Mouse (Mus musculus): ENCODE data around the gene Nek3. TPM values are rescaled to one million over a fixed set of nuclear protein-coding genes. Genes with fewer than 3 reads are reported as not detected.

The Nek3 gene
- 1 to 10 TPM; 2.3 to 3.7 (median 2.4) TPM for total RNA-seq (2022)

DNA sequence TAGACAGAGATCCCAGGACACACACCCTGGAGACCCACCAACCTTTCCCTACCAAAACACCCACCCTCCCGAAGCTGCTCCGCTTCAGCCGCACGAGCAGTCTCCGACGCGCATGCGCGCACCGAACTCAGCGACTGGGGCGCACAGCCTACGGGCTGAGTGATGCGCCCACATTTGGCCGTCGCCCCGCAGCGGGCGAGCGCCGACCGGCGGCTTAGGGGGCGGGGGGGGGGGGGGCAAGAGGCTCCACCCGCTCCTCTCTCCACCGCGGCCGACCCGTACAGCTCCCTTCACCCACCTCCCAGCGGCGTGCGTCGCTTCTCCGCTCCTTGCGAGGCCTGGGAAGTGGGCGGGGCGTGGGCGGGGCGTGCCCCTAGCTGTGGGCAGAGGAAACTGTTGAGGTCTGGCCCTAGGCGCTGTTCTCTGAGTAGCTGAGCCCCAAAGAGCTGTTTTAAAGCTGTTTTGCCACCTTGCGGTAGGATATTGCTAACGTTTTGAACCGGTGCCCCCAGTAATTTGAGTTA is at the start of gene Nek3:
TSS of gene Nek3 (minus strand) at position 356 of the 524 bp plus-strand sequence.
- DNase-seq (ENCODE audit: low spot score in 2 of 2) = peak; percentile 61 to 65

DNA sequence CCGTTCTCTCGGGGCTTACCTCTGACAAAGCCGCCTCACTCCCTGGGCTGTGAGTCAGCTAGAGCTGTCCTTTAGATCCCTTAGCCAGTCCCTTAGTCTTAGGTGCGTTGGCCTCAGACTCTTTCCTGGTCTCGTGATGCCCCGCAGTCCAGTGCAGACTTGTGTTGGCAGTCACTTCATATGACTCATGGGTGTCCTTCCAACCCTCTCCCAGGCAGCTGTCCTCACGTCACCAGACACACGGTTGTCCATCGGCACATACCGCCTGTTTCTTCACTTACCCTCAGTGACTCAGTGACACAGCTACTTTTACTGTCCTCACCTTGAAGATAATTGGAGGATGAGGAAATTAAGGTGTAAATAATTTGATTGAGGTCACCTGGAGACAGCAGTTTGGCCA is 48.6 kb upstream of the Nek3 start:
- no peak for DNase-seq (ENCODE audit: low spot score in 2 of 2)

DNA sequence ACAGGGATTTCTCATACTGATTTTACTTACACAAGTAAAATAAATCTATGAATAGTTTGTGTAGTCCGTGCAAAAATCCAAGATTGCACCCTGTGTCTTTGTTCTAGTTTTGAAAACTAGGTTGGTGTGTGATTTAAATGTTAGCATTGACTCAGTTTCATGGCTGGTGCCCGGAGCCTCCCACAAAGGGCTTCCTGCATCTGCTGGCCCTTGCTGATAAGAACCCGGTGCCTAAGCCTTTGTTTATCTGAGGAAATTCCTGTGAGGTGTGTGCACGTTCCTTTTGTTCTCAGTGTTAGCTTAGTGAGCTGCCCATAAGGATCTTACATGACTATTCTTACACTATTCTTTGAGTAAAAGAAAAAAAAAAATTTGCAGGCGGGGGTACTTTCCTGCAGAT is 42.8 kb upstream of the Nek3 start:
- DNase-seq (ENCODE audit: low spot score in 2 of 2) = no peak

DNA sequence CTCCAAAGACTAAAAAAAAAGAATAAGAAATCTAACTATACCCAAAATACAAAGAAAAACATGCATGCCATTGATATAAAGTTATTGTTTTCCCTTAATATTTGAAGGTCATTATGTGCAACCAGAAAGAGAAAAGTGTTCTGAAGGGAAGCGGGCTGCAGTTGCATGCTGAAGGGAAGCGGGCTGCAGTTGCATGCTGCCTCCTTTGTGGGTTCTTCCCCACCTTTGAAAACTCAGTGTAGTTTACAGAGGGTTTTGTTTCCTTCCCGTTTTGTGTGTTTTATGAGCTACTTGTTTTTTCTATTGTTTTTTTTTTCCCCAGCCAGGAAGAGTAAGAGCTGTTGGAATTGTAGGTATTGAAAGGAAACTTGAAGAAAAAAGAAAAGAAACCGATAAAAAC is 41.3 kb upstream of the Nek3 start:
- no peak for DNase-seq (ENCODE audit: low spot score in 2 of 2)

DNA sequence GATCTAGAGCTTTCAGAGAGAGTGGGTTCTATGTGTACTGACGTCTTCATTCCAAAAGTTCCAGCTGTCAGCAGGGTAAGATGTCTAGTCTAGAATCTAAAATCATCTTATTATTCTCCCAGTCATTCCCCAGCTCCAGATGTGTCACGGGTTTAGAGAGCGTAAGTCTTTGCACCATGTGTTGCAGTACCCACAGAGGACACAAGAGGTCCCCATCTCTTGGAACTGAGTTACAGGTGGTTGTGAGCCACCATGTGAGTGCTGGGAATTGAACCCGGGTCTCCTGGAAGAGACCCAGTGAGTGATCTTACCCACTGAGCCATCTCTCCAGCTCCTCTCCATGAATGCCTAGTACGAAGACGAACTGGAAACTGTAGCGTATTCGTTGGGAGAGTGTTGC is 33.2 kb upstream of the Nek3 start:
- DNase-seq (ENCODE audit: low spot score in 2 of 2) = no peak

DNA sequence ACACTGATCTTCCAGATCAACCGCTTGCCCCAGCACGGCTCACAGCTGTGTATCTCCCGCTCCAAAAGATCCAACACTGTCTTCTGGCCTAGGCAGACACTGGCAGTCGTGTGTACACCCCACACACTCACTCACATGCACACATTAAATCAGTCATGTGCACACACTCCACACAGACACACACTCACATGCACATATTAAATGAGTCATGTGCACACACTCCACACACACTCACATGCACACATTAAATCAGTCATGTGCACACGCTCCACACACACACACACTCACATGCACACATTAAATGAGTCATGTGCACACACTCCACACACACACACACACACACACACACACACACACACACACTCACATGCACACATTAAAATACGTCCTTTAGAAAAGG is 31.7 kb upstream of the Nek3 start:
- no peak for DNase-seq (ENCODE audit: low spot score in 2 of 2)

DNA sequence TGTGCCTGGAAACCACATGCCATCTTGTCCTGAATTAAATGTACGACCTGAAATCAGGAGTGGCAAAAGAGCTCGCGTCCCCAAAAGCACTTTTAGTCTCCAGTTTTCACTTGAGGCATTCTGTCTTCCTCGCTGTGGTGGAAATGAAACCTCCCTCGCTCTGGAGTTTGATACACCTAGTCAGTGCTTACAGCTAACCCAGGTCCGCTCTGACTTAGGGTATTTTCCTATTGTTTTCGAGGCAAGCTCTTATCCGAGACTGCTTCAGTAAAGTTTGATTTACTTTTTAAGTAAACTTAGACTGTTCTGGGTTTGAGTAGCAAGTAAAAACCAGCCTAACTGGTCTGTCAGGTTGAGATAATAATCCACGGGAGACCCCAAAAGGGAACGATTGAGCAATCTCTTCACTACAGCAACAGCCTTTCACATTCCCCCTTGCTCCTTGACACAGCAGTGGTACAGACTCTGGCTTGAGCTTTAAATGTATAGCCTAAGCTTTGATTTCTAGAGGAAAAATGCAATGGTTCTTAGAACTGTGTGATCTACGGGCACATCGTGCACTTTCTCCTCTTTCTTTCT is 27.3 kb upstream of the Nek3 start:
- no peak for DNase-seq (ENCODE audit: low spot score in 2 of 2)

DNA sequence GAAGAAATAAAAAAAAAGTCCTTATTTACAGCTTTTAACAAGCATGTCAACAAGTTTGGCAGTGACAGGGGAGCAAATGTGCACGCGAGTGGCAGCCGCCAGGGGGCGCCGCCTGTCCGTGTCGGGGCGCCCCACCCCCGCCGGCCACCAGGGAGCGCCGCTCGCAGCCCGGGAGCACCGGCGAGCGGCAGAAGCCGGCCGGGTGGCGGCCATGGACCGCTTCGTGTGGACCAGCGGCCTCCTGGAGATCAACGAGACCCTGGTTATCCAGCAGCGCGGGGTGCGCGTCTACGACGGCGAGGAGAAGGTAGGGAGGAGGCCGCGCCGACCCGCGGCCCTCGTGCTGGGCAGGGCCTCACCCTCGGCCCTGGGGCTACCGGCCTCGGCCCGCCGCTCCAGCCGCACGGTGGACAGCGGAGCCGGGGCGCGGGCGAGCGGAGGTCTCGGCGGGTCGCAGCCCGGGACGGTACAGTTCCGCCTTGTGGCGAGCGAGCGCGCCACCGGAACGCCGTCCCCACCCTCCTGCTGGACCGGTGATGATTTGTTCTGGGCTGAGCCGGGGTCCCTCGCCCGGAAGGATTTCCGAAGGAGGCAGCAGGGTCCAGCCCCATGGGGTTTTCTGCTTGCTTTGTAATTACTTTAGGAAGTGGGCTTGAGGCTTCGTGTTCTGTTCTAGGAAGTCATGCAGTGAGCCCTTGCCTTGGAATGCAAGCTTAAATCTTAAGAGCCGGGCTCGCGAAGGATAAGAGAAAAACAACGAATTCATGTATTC is 26.6 kb upstream of the Nek3 start, which contains the start of gene Vps36:
TSS of gene Vps36 (plus strand) at position 150 of the 772 bp plus-strand sequence.
- DNase-seq (ENCODE audit: low spot score in 2 of 2) = peak; percentile 69 to 85

DNA sequence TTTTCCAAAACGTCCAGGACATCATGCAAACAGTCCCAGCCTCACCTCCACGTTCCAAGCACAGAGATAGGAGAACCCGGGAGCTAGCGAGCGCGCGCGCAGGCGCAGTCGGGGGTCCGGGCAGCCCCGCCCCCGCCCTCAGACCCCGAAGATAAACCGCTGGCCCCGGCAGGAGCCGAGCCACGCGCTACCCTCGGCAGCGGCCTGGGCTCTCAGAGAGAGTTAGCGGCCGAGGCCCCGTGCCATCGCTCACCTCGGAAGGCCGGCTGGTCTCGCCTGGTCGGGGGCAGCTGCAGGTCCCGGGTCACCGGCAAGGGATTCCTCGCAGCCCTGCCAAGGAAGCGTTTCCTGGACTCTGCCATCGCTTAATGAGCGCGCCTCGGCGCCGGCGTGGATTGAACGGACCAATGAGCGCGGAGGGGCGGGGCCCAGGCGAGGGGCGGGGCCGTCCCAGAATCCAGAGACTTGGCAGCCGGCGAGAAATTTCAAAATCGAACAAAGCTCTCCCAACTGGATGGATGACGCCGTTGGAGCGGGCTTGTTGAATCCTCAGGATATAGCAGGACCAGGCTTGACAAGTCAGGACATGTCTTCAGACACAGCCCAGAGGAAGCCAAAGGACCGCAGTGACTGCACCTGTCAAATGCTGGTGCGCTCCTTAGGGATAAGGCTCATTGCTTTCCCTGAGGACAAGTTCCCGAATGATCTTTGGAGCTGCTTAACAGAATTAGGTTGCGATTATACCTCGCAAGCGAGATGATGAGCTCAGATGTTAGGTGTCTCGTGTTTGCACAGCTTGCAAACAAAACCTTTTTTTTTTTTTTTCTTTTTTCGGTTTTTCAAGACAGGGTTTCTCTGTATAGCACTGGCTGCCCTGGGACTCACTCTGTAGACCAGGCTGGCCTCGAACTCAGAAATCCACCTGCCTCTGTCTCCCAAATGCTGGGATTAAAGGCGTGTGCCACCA is 19.5 kb upstream of the Nek3 start, which contains the start of gene Ckap2:
TSS of gene Ckap2 (minus strand) at position 389 of the 967 bp plus-strand sequence.
- peak; percentile 61 to 73 for DNase-seq (ENCODE audit: low spot score in 2 of 2)

DNA sequence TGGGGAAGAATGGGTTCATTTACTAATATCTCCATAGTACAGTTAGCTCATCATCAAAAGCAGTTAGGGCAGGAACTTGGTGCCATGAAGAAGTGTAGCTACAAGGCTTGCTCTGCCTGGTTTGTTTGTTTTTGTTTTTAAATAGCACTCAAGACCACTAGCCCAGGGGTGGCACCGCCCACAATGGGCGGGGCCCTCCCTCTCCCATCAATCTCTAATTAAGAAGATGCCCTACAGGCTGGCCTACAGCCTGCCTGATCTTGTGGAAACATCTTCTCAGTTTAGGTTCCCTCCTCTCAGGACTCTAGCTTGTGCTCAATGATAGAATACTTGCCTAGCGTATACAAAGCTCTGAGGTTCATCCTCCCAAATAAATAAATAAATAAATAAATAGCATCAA is 18.6 kb upstream of the Nek3 start:
- DNase-seq (ENCODE audit: low spot score in 2 of 2) = no peak

DNA sequence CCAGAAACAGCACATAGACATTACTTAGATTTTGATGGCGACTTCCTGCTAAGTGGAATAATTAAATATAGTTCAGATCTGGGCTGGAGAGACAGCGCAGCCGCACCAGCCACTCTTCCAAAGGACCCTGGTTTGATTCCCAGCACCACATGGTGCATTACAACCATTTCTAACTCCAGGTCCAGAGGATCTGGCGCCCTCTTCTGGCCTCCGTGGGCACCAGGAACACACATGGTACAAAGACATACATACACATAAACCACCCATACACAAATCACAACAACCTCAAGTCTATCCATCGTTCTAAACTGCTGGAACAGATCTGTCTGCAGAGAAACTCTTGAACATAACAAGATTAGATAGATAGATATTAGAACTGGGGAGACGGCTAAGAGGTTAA is 9.7 kb upstream of the Nek3 start:
- DNase-seq (ENCODE audit: low spot score in 2 of 2) = no peak

DNA sequence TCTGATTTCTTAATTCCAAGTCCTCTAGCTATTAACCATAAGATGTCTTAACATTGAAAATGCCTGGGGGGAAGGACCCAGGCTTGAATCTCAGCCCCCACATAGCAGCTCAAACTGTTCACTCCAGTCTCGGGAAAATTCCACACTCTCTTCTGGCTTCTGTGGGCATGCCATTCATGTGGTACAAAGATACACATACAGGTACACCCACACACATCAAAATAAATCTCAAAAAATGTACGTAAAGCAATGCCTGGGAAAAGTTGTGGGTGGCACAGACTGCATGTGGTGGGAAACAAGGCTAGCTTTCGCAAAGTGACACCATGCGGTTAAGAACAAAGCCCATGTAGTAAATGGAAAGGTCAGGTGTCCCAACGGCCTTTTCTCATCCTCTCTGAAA is 2.9 kb upstream of the Nek3 start:
- no peak for DNase-seq (ENCODE audit: low spot score in 2 of 2)

DNA sequence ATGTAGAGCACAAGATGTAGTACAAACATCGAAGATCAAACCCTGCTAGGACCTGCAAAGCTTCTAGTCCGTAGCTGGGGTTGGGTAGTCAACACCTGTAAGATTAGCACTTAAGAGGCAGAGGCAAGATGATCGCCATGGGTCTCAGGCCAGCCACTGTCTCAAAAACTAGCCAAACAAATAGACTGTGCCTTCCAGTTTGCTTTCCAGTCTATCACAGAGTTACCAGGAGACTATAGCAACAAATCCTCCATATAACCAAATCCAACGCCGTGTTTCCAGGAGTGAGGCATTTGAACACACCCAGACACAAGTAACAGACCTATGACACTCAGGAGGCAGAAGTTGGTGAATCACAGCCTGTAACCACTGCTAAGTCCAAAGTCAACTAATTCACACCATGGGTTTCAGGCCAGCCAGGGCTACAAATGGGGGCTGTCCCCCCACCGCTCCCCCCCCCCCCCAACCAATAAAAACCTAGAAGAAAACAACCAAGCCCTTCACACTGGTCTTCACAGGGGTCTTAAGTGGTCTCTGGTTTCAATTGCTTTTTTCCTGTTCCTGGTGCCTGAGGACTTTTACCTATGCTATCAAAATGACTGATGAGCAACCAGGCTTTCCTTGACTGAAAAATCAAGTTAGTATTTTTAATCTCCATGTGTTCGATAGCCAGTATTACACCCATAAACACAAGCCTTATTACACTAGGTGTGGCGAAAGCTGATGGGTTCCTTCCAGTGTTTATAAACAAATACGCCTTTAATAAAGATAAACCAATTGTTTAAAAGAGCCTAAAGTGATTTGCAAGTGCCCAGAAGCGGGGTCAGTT is 770 bp downstream of the Nek3 start:
- no peak for DNase-seq (ENCODE audit: low spot score in 2 of 2)

DNA sequence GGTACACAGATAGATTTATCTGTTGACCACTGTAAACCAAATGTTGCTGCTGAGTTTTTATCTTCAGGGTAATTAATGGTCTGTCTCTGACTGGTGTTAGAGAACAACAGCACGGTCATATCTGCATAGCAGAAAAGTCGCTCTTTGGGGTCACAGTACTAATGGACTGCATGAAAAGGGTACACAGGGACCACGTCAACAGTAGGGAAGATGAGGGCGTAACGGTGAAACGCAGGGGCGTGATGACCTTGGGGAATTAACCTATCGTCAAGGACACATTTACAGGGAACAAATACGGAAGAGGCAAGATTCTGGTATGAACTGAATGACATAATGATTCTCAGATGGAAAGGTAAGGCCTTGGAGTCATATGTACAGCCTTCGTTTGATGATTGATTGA is 1.8 kb downstream of the Nek3 start:
- no peak for DNase-seq (ENCODE audit: low spot score in 2 of 2)

DNA sequence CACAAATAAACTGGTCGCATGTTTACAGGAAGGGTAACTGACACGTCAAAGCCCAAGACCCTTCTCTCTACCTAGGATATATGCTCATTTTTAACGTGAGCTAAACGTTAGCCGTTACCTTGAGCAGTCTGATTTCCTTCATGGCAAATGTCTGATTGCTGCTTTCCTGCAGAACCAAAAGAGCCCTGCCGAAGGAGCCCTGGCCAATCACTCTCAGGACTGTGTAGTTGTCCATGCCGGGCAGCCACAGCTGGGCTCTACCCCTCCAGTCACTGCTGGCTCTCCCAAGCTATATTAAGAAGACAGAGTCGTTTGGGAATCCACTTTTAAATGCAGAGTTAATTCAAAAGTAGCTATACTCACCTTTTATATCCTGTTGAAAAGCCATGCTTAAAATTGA is 4.0 kb downstream of the Nek3 start:
- no peak for DNase-seq (ENCODE audit: low spot score in 2 of 2)

DNA sequence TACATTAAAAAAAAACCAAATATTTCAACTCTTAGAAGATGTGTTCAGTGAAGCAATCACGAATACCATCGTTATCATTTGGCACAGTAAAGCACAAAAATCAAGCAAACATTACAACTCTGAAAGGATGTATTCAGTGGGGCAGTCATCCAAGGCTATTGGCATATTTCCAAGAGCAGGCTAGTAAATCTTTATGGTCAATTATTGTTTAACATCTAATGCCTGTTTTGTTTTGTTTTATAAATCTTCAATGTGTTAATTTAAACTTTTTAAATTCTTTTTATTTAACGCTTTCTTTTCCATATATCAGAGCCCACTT is 15.9 kb downstream of the Nek3 start:
- DNase-seq (ENCODE audit: low spot score in 2 of 2) = no peak

DNA sequence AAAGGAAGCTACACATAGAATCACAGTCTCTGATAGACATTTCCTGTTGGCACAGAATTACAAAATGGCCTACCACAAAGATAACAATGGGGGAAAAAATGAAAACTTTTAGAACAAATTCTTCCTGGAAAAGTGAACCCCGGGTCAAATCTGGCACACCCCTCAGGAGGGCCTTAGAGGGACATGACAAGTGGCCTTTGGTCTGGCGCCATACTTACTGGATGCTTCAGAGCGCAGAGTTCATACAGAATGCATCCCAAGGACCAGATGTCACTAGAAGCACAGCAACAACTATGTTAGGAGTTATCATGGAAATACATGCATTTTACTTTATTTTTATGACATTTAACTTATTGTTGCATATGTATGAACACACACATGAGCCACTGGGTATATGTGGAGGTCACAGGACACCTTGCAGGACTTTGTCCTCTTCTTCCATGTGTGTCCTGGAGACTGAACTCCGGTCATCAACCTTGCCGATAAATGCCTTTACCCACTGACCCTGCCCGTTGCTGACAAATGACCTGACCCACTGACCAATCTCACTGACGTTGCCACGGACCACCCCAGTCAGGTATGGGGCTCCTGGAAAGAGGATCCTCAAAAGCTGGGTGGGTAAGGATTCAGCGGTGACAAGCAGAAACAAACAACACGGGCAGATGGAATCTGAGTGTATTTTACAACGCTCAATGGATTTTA is 16.4 kb downstream of the Nek3 start:
- DNase-seq (ENCODE audit: low spot score in 2 of 2) = no peak

DNA sequence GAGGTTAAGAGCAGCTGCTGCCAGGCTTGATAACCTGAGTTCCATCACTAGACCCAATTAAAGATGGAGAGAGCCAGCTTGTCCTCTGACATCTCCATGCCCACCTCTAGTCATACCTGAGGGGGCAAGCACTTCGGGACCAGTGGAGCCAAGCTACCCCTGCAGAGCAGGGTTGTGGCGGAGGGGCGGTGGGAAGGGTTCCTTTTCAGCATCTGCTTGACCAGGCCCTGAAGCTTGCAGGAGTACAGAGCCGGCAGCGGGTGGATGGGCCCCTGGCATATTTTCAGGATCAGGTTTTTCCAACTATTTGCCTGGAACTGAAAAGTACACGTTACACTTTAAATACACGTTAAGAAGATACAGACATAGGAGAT is 17.9 kb downstream of the Nek3 start:
- no peak for DNase-seq (ENCODE audit: low spot score in 2 of 2)

DNA sequence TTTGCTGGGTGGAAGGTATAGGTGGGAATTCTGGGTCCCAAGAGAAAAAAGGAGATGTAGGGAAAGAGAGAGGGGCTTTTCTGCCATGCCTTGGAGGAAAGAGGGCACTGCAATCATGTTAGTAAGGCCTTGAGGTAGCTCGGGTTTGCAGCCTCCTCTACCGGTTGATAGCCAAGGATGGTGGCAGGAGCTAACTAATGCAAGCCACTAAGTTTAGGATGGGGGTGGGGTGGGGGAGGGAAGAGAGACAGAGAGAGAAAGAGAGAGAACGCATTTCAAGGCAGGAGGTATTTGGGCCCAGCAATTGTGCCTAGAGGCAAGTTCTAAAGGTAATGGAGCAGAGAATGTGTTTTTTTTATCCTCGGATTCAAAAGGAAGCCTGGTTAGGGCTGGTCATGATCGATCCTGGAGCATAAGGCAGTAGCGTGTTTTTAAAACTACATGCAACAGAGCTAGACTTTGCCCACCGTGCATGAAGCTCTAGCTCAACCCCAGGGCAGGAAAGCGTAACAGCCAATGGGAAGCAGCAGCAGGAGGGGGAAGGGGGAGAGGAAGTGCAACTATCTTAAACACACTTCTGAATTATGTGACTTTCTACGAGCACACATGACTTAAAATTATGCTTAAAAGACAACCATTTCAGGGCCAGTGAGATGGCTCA is 18.4 kb downstream of the Nek3 start:
- no peak for DNase-seq (ENCODE audit: low spot score in 2 of 2)

DNA sequence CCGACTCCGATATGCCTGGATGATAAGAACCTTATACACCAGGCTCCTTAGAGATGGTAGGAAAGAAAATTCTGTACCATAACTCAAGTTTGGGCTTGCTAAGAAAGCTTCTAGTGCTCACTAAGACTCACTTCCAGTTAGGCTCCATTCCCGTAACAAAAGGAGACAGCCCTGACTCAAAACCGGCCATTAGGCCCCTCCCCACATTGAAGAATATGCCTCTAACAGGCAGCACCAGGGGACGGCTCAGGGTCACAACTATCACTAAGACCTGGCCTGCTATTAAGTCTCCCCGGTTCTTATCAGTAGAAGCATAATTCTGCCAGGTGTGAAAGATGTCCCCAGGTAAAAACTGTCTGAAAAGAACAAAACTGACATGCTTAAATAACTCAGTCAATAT is 20.4 kb downstream of the Nek3 start:
- no peak for DNase-seq (ENCODE audit: low spot score in 2 of 2)
